Mouse (Mus musculus) MN1 (cell line): ENCODE measurements at regions not wholly inside any gene's neighbourhood (a gene's known extent, or its start where the extent isn't known, plus 50 kb on each side); places are given as distances from the start of the nearest gene placed in this dataset.
"Not testable (repeated sequence)": the region's sequence is repeated elsewhere in the genome, so short reads cannot be mapped to it uniquely, and the experiment has no call there.

Experiments
- DNase-seq: peaks from one replicate; pipeline ENCODE4 v3.0.0-alpha.2; 2016; ENCODE audit warnings: low spot score

GRCm38 (mm10) chr16:86347753-86348152 is 446.1 kb upstream of the Adamts5 start:
- DNase-seq: no peak

GRCm38 (mm10) chr16:86346916-86347315 is 445.3 kb upstream of the Adamts5 start:
- DNase-seq: no peak

- DNase-seq: no peak
Measured at GRCm38 (mm10) chr16:86340311-86340710, 438.7 kb upstream of the Adamts5 start.

- DNase-seq: no peak
Measured at GRCm38 (mm10) chr16:86325406-86325805, 423.8 kb upstream of the Adamts5 start.

- no peak for DNase-seq
Measured at GRCm38 (mm10) chr16:86318898-86319297, 417.3 kb upstream of the Adamts5 start.

GRCm38 (mm10) chr16:86309696-86310095 is 408.1 kb upstream of the Adamts5 start:
- no peak for DNase-seq

- DNase-seq: no peak
Measured at GRCm38 (mm10) chr16:86303869-86304268, 402.2 kb upstream of the Adamts5 start.

- no peak for DNase-seq
Measured at GRCm38 (mm10) chr16:86302451-86303145, 401.0 kb upstream of the Adamts5 start.

GRCm38 (mm10) chr16:86294436-86294835 is 392.8 kb upstream of the Adamts5 start:
- DNase-seq: no peak

- no peak for DNase-seq
Measured at GRCm38 (mm10) chr16:86281326-86281725, 379.7 kb upstream of the Adamts5 start.

GRCm38 (mm10) chr16:86277031-86277430 is 375.4 kb upstream of the Adamts5 start:
- DNase-seq: no peak

- no peak for DNase-seq
Measured at GRCm38 (mm10) chr16:86261612-86262011, 360.0 kb upstream of the Adamts5 start.

GRCm38 (mm10) chr16:86252630-86253029 is 351.0 kb upstream of the Adamts5 start:
- DNase-seq: no peak

- DNase-seq: no peak
Measured at GRCm38 (mm10) chr16:86250021-86250420, 348.4 kb upstream of the Adamts5 start.

- DNase-seq: no peak
Measured at GRCm38 (mm10) chr16:86244191-86244590, 342.6 kb upstream of the Adamts5 start.

- no peak for DNase-seq
Measured at GRCm38 (mm10) chr16:86242766-86243510, 341.3 kb upstream of the Adamts5 start.

GRCm38 (mm10) chr16:86222997-86223396 is 321.4 kb upstream of the Adamts5 start:
- DNase-seq: no peak

GRCm38 (mm10) chr16:86210547-86210946 is 308.9 kb upstream of the Adamts5 start:
- no peak for DNase-seq

GRCm38 (mm10) chr16:86209319-86209718 is 307.7 kb upstream of the Adamts5 start:
- no peak for DNase-seq

- DNase-seq: no peak
Measured at GRCm38 (mm10) chr16:86189874-86190273, 288.2 kb upstream of the Adamts5 start.

- DNase-seq: no peak
Measured at GRCm38 (mm10) chr16:86188966-86189365, 287.3 kb upstream of the Adamts5 start.

GRCm38 (mm10) chr16:86187609-86188008 is 286.0 kb upstream of the Adamts5 start:
- not testable (repeated sequence) for DNase-seq

GRCm38 (mm10) chr16:86159021-86159815 is 257.6 kb upstream of the Adamts5 start:
- no peak for DNase-seq
